Mouse (Mus musculus) G1E (cell line): ENCODE data around the gene Dlgap1.

Source experiments
- CTCF ChIP-seq: IDR thresholded peaks from 2 replicates; pipeline ENCODE4 v1.5.1; 2012; ENCODE audit warnings: low read depth, low read length, inconsistent platforms, mixed read lengths
- GATA1 ChIP-seq: IDR thresholded peaks from 2 replicates; pipeline ENCODE4 v1.6.1; 2012; ENCODE audit warnings: borderline replicate concordance, low read length, inconsistent platforms, mixed read lengths
- GATA2 ChIP-seq: IDR thresholded peaks from 2 replicates; pipeline ENCODE4 v1.6.1; 2012; ENCODE audit warnings: low read depth, low read length, inconsistent platforms, borderline replicate concordance
- TAL1 ChIP-seq: conservative IDR thresholded peaks from 2 replicates; pipeline ENCODE4 v1.6.1; 2012; ENCODE audit warnings: low read depth, low read length, inconsistent platforms, mixed read lengths

GRCm38 (mm10) chr17:70007607-70008006, 38.7 kb downstream of the Dlgap1 start:
- no peak for TF ChIP-seq CTCF
- no peak for TF ChIP-seq GATA1
- TF ChIP-seq TAL1 = no peak
- TF ChIP-seq GATA2 = no peak
